Mouse (Mus musculus): ENCODE data around the gene Pclaf.

DNA sequence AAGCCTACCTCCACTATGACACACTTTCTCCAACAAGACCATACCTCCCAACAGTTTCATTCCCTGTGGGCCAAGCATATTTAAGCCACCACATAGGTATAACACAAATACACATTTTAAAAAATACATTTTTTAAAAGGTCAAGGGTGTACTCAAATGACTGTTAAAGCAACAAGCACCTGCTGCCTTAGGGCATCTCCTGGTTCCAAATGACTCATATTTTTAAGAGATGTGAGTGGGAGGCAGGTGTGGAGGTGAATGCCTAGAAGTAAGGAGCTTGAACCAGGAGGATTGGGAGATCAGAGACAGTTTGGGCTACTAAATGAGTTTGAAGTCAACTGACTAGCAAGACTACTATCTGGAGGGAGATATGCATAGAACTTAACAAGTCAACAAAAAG lies 39.8 kb downstream of the Pclaf start:
- no peak for TF ChIP-seq POLR2A (IDR thresholded peaks at IDR 0.05; ENCODE audit: extremely low read depth, insufficient read depth, low read length)
- TF ChIP-seq CTCF (IDR thresholded peaks at IDR 0.05; ENCODE audit: low read depth, low read length), result no peak
